Mouse (Mus musculus) neural tube, embryonic 11.5 days (tissue): Measurements from ENCODE around the gene Stag3. TPM values are rescaled to one million over a fixed set of nuclear protein-coding genes. Genes with fewer than 3 reads are reported as not detected.

Experiments
- ATAC-seq: fragments of 200-750 bp; cut with Nextera tagmentation; 2 replicates; pipeline ENCODE4 v1.8.0; 2017; ENCODE audit warnings: moderate number of reproducible peaks, mild to moderate bottlenecking, moderate TSS enrichment, moderate library complexity; ENCODE audit not compliant: insufficient read depth, low FRiP score, low TSS enrichment
- DNase-seq: peaks from one replicate; pipeline ENCODE4 v3.0.0-alpha.2; 2015; ENCODE audit warnings: low spot score
- H3K27ac ChIP-seq: fragments of 300-500 bp; sonication (generic); 2 replicates; pipeline ENCODE4 v1.5.1; 2014; ENCODE audit warnings: low read depth, mild to moderate bottlenecking, low read length
- H3K27me3 ChIP-seq: fragments of 300-500 bp; sonication (generic); 2 replicates; pipeline ENCODE4 v1.6.1; 2014; ENCODE audit warnings: mild to moderate bottlenecking, low read length, mixed read lengths; ENCODE audit not compliant: control insufficient read depth, insufficient read depth
- H3K36me3 ChIP-seq: fragments of 300-500 bp; sonication (generic); 2 replicates; pipeline ENCODE4 v1.6.1; 2014; ENCODE audit warnings: mild to moderate bottlenecking, low read length, moderate library complexity, mixed read lengths; ENCODE audit not compliant: control insufficient read depth, insufficient read depth
- H3K4me1 ChIP-seq: fragments of 300-500 bp; sonication (generic); 2 replicates; pipeline ENCODE4 v1.6.1; 2014; ENCODE audit warnings: low read length, mixed read lengths; ENCODE audit not compliant: control insufficient read depth, insufficient read depth
- H3K4me2 ChIP-seq: fragments of 300-500 bp; sonication (generic); 2 replicates; pipeline ENCODE4 v1.6.1; 2014; ENCODE audit warnings: low read depth, mild to moderate bottlenecking, moderate library complexity
- H3K4me3 ChIP-seq: fragments of 300-500 bp; sonication (generic); 2 replicates; pipeline ENCODE4 v1.5.1; 2014; ENCODE audit warnings: low read depth, low read length
- H3K9ac ChIP-seq: fragments of 300-500 bp; sonication (generic); 2 replicates; pipeline ENCODE4 v1.6.1; 2014; ENCODE audit warnings: mild to moderate bottlenecking, low read length
- H3K9me3 ChIP-seq: fragments of 300-500 bp; sonication (generic); 2 replicates; pipeline ENCODE4 v1.6.1; 2016; ENCODE audit warnings: low read length; ENCODE audit not compliant: control insufficient read depth
- WGBS: fragments of 180-500 bp; shearing (Covaris S2); extraction: QIAGEN DNeasy Blood & Tissue Kit; methylation state at CpG from one replicate; pipeline ENCODE4 v1.1.7; 2014; 5-methylcytosine and 5-hydroxymethylcytosine counted together
- polyA plus RNA-seq: library from polyadenylated mRNA; unstranded; fragments of >200 nt; fragmentation: Nextera tagmentation; extraction: Ambion mirVana; gene quantifications from 2 replicates; pipeline ENCODE4 v1.2.1, GENCODE M21; 2014

Stag3 gene
- polyA plus RNA-seq, 1 experiment from 2014 or later = 2.7 TPM

GRCm38 (mm10) chr5:138256966-138257584 is 23.0 kb upstream of the Stag3 start:
- no peak for ATAC-seq
- no peaks in the 10 kb centered on the region for H3K9me3 ChIP-seq
- no peak overlapping the region for H3K27ac ChIP-seq
- no peak overlapping the region for H3K4me3 ChIP-seq
- H3K4me2 ChIP-seq = no peak overlapping the region
- peaks cover 17% of the 10 kb centered on the region for H3K36me3 ChIP-seq
- 92% methylated on average over 10 of the region's 10 CpGs for WGBS
- no peak overlapping the region for H3K9ac ChIP-seq
- peaks cover 7% of the 10 kb centered on the region for H3K4me1 ChIP-seq
- no peak for DNase-seq
- H3K27me3 ChIP-seq = no peaks in the 10 kb centered on the region

- no peak overlapping the region for H3K9ac ChIP-seq
- no peaks in the 10 kb centered on the region for H3K27me3 ChIP-seq
- no peak for DNase-seq
- 96% methylated on average over 4 of the region's 4 CpGs for WGBS
- H3K4me2 ChIP-seq = no peak overlapping the region
- no peak overlapping the region for H3K4me3 ChIP-seq
- H3K9me3 ChIP-seq = no peaks in the 10 kb centered on the region
- no peak overlapping the region for H3K27ac ChIP-seq
- peaks cover 9% of the 10 kb centered on the region for H3K4me1 ChIP-seq
- peaks cover 17% of the 10 kb centered on the region for H3K36me3 ChIP-seq
- no peak for ATAC-seq
Measured at GRCm38 (mm10) chr5:138257585-138257978, 22.5 kb upstream of the Stag3 start.

- Histone ChIP-seq H3K9me3 (no peaks in the 10 kb centered on the region), H3K36me3 (peaks cover 17% of the 10 kb centered on the region), H3K4me3 (no peak overlapping the region), H3K4me1 (peaks cover 14% of the 10 kb centered on the region), H3K27me3 (no peaks in the 10 kb centered on the region), H3K27ac (no peak overlapping the region), H3K4me2 (no peak overlapping the region), H3K9ac (no peak overlapping the region)
- ATAC-seq (no peak), DNase-seq (no peak)
- WGBS = 88% methylated on average over 3 of the region's 3 CpGs
Measured at GRCm38 (mm10) chr5:138258078-138258477, 22.0 kb upstream of the Stag3 start.

GRCm38 (mm10) chr5:138258542-138258941 is 21.5 kb upstream of the Stag3 start:
- no peak for ATAC-seq
- Histone ChIP-seq H3K9ac (no peak overlapping the region), H3K4me2 (no peak overlapping the region), H3K36me3 (peaks cover 17% of the 10 kb centered on the region), H3K4me3 (no peak overlapping the region), H3K27me3 (no peaks in the 10 kb centered on the region), H3K27ac (no peak overlapping the region), H3K4me1 (peaks cover 16% of the 10 kb centered on the region), H3K9me3 (no peaks in the 10 kb centered on the region)
- DNase-seq = no peak
- WGBS = 81% methylated on average over 6 of the region's 6 CpGs

GRCm38 (mm10) chr5:138258993-138259392 is 21.0 kb upstream of the Stag3 start:
- peaks cover 17% of the 10 kb centered on the region for H3K36me3 ChIP-seq

GRCm38 (mm10) chr5:138260051-138260450 is 20.0 kb upstream of the Stag3 start:
- Histone ChIP-seq H3K4me1 (peaks cover 22% of the 10 kb centered on the region), H3K4me2 (no peak overlapping the region), H3K27me3 (no peaks in the 10 kb centered on the region), H3K4me3 (no peak overlapping the region), H3K36me3 (peaks cover 17% of the 10 kb centered on the region), H3K9me3 (no peaks in the 10 kb centered on the region), H3K9ac (no peak overlapping the region), H3K27ac (no peak overlapping the region)
- DNase-seq = no peak
- 80% methylated on average over 10 of the region's 10 CpGs for WGBS
- no peak for ATAC-seq

More at GRCm38 (mm10) chr5:138258993-138259392, 21.0 kb upstream of the Stag3 start:
- H3K4me1 ChIP-seq = peaks cover 16% of the 10 kb centered on the region
- no peaks in the 10 kb centered on the region for H3K9me3 ChIP-seq
- H3K27ac ChIP-seq = no peak overlapping the region
- no peak overlapping the region for H3K4me3 ChIP-seq
- WGBS = 50% methylated on average over 7 of the region's 7 CpGs
- no peak overlapping the region for H3K4me2 ChIP-seq
- no peak for DNase-seq
- ATAC-seq = no peak
- no peak overlapping the region for H3K9ac ChIP-seq
- H3K27me3 ChIP-seq = no peaks in the 10 kb centered on the region

- ATAC-seq (no peak), DNase-seq (no peak)
- Histone ChIP-seq H3K4me1 (peaks cover 22% of the 10 kb centered on the region), H3K27me3 (no peaks in the 10 kb centered on the region), H3K4me2 (no peak overlapping the region), H3K36me3 (peaks cover 17% of the 10 kb centered on the region), H3K9me3 (no peaks in the 10 kb centered on the region), H3K9ac (no peak overlapping the region), H3K4me3 (no peak overlapping the region), H3K27ac (no peak overlapping the region)
- 93% methylated on average over 11 of the region's 11 CpGs for WGBS
Measured at GRCm38 (mm10) chr5:138260834-138261233, 19.2 kb upstream of the Stag3 start.

- no peak overlapping the region for H3K27ac ChIP-seq
- H3K9ac ChIP-seq = peak overlapping the region; percentile 18; the same call in 1 of the 2 replicates
- no peak for ATAC-seq
- no peaks in the 10 kb centered on the region for H3K9me3 ChIP-seq
- peaks cover 17% of the 10 kb centered on the region for H3K36me3 ChIP-seq
- H3K4me3 ChIP-seq = no peak overlapping the region
- no peak overlapping the region; the same call in 1 of the 2 replicates for H3K4me2 ChIP-seq
- WGBS = 81% methylated on average over 4 of the region's 4 CpGs
- H3K4me1 ChIP-seq = peaks cover 15% of the 10 kb centered on the region
- H3K27me3 ChIP-seq = no peaks in the 10 kb centered on the region
- DNase-seq = no peak
Measured at GRCm38 (mm10) chr5:138262001-138262400, 18.0 kb upstream of the Stag3 start.

GRCm38 (mm10) chr5:138262582-138263240 is 17.3 kb upstream of the Stag3 start:
- H3K9ac ChIP-seq = peak overlapping the region; percentile 87
- peaks cover 17% of the 10 kb centered on the region for H3K36me3 ChIP-seq
- peaks cover 15% of the 10 kb centered on the region for H3K4me1 ChIP-seq
- 68% methylated on average over 18 of the region's 18 CpGs for WGBS
- H3K4me3 ChIP-seq = peak overlapping the region; percentile 89
- no peak overlapping the region for H3K27ac ChIP-seq
- no peaks in the 10 kb centered on the region for H3K27me3 ChIP-seq
- peak overlapping the region; percentile 84 for H3K4me2 ChIP-seq
- ATAC-seq (no peak), DNase-seq (no peak)
- no peaks in the 10 kb centered on the region for H3K9me3 ChIP-seq
